Mouse (Mus musculus): ENCODE results near the gene Jpt1.

- TF ChIP-seq GATA1 (IDR thresholded peaks at IDR 0.05; ENCODE audit: low read length) (no peak), TAL1 (IDR thresholded peaks at IDR 0.05; ENCODE audit: low read length) (no peak)
These were observed 30.5 kb downstream of the Jpt1 start for GRCm38 (mm10) chr11:115483726-115484125.
